Mouse (Mus musculus) C2C12 (cell line): ENCODE measurements at regions not wholly inside any gene's neighbourhood (a gene's known extent, or its start where the extent isn't known, plus 50 kb on each side); places are given as distances from the start of the nearest gene placed in this dataset.

Experiments used
- H3K27me3 ChIP-seq: one replicate; pipeline ENCODE4 v1.6.1; 2011; ENCODE audit not compliant: control insufficient read depth, insufficient read depth, insufficient read length
- H3K36me3 ChIP-seq: one replicate; pipeline ENCODE4 v1.6.1; 2011; ENCODE audit not compliant: control insufficient read depth, insufficient read depth
- H3K4me3 ChIP-seq: one replicate; pipeline ENCODE4 v1.5.1; 2011; ENCODE audit warnings: mild to moderate bottlenecking, control low read depth; ENCODE audit not compliant: poor library complexity, insufficient read depth, severe bottlenecking
- H3K79me2 ChIP-seq: one replicate; pipeline ENCODE4 v1.6.1; 2011; ENCODE audit not compliant: control insufficient read depth, insufficient read depth
- H3K79me3 ChIP-seq: one replicate; pipeline ENCODE4 v1.6.1; 2011; ENCODE audit warnings: low read depth, control low read depth
- H3ac ChIP-seq: one replicate; pipeline ENCODE3; 2011; ENCODE audit warnings: low read depth; ENCODE audit not compliant: control insufficient read depth, insufficient read length
- CEBPB ChIP-seq: IDR thresholded peaks from one replicate; pipeline ENCODE4 v1.6.1; 2011; ENCODE audit warnings: low read depth, mild to moderate bottlenecking, control low read depth, moderate library complexity
- CTCF ChIP-seq: IDR thresholded peaks from one replicate; pipeline ENCODE4 v1.5.1; 2011; ENCODE audit not compliant: control insufficient read depth, insufficient read depth, insufficient read length
- FOSL1 ChIP-seq: IDR thresholded peaks from one replicate; pipeline ENCODE4 v1.8.0; 2011; ENCODE audit warnings: mild to moderate bottlenecking, low read length; ENCODE audit not compliant: poor library complexity, insufficient read depth, severe bottlenecking
- MAX ChIP-seq: IDR thresholded peaks from one replicate; pipeline ENCODE4 v1.6.1; 2011; ENCODE audit warnings: mild to moderate bottlenecking, control low read depth
- MYOD1 ChIP-seq: IDR thresholded peaks from one replicate; pipeline ENCODE4 v1.6.1; 2011; ENCODE audit warnings: low read depth; ENCODE audit not compliant: control insufficient read depth, insufficient read length
- MYOG ChIP-seq: IDR thresholded peaks from one replicate; pipeline ENCODE4 v1.6.1; 2011; ENCODE audit not compliant: control insufficient read depth, insufficient read length; ENCODE audit errors: extremely low read depth
- USF1 ChIP-seq: IDR thresholded peaks from one replicate; pipeline ENCODE4 v1.6.1; 2011; ENCODE audit warnings: low read depth, mild to moderate bottlenecking, control low read depth, moderate library complexity

- Histone ChIP-seq H3K36me3 (no peaks in the 10 kb centered on the region), H3K4me3 (no peak overlapping the region), H3K79me3 (no peaks in the 10 kb centered on the region), H3K79me2 (no peaks in the 10 kb centered on the region), H3ac (no peak overlapping the region), H3K27me3 (no peaks in the 10 kb centered on the region)
- TF ChIP-seq CEBPB = no peak
- TF ChIP-seq MYOG = no peak
- TF ChIP-seq USF1 = no peak
- TF ChIP-seq FOSL1 = no peak
- TF ChIP-seq MYOD1 = no peak
- TF ChIP-seq CTCF = no peak
- no peak for TF ChIP-seq MAX
Observed at GRCm38 (mm10) chr8:48901668-48902406, 58.1 kb upstream of the Tenm3 start.

GRCm38 (mm10) chr8:48896687-48897086, 52.9 kb upstream of the Tenm3 start:
- Histone ChIP-seq H3K27me3 (no peaks in the 10 kb centered on the region), H3K79me3 (no peaks in the 10 kb centered on the region), H3K79me2 (no peaks in the 10 kb centered on the region), H3K4me3 (no peak overlapping the region), H3ac (no peak overlapping the region), H3K36me3 (no peaks in the 10 kb centered on the region)
- no peak for TF ChIP-seq CEBPB
- TF ChIP-seq FOSL1 = no peak
- no peak for TF ChIP-seq USF1
- no peak for TF ChIP-seq MAX
- TF ChIP-seq MYOD1 = no peak
- no peak for TF ChIP-seq CTCF
- no peak for TF ChIP-seq MYOG

GRCm38 (mm10) chr8:48896251-48896650, 52.5 kb upstream of the Tenm3 start:
- Histone ChIP-seq H3K27me3 (no peaks in the 10 kb centered on the region), H3K79me2 (no peaks in the 10 kb centered on the region), H3ac (no peak overlapping the region), H3K79me3 (no peaks in the 10 kb centered on the region), H3K4me3 (no peak overlapping the region), H3K36me3 (no peaks in the 10 kb centered on the region)
- TF ChIP-seq MYOD1 = no peak
- no peak for TF ChIP-seq USF1
- no peak for TF ChIP-seq CEBPB
- no peak for TF ChIP-seq MYOG
- TF ChIP-seq MAX = no peak
- TF ChIP-seq FOSL1 = no peak
- TF ChIP-seq CTCF = no peak

- TF ChIP-seq MAX (no peak), MYOG (no peak), USF1 (no peak), MYOD1 (no peak), CEBPB (no peak), FOSL1 (no peak), CTCF (no peak)
- Histone ChIP-seq H3K27me3 (no peaks in the 10 kb centered on the region), H3K4me3 (no peak overlapping the region), H3K79me2 (no peaks in the 10 kb centered on the region), H3K36me3 (no peaks in the 10 kb centered on the region), H3K79me3 (no peaks in the 10 kb centered on the region), H3ac (no peak overlapping the region)
Observed at GRCm38 (mm10) chr8:48895586-48895985, 51.8 kb upstream of the Tenm3 start.
